Mouse (Mus musculus) E14TG2a.4 (cell line): Measurements from ENCODE around the gene Rbm47.

Experiments
- CTCF ChIP-seq: conservative IDR thresholded peaks from 2 replicates; pipeline ENCODE4 v1.5.1; 2014; ENCODE audit warnings: low read length
- NANOG ChIP-seq: IDR thresholded peaks from 2 replicates; pipeline ENCODE4 v1.6.1; 2014; ENCODE audit warnings: borderline replicate concordance, low read length, mixed read lengths
- POU5F1 ChIP-seq: IDR thresholded peaks from 2 replicates; pipeline ENCODE4 v1.6.1; 2014; ENCODE audit warnings: low read length, borderline replicate concordance

- TF ChIP-seq CTCF, result no peak
- TF ChIP-seq POU5F1, result no peak
- TF ChIP-seq NANOG, result no peak
Measured at GRCm38 (mm10) chr5:66062930-66063220, 110.0 kb downstream of the Rbm47 start.
